Comparison of ENCODE assay signal across 23 mouse cellular contexts in the genomic region with DNA sequence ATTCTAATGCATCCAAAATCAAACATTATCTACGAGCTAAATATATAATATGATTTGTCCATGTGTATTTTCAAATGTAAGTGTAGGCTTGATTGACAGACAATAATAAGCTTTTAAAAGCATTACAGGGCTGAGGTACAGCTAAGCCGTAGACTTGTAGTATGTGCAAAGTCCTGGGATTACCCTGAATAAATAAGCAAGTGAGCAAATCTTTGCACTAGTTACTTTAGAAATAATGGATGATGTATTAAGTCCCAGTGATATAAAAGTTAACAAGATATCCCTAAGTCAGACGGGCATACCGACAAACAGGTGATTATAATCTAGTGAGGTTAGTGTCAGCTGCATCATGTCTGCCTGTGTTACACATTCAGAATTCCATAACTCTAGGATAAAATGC.
A peak's percentile ranks its signal among the peaks of the same experiment; 100 is the strongest.
DNase-seq lines count a peak whose midpoint lies in the region; ATAC-seq and TF ChIP-seq lines count a peak whose summit lies in the region.
"Had no signal": no experiment of that assay in that cellular context is flagged by ENCODE, and none has a peak within 500 bp of the region (broad histone marks: within the 10 kb centered on the region; RNA-seq: fewer than 3 reads in every experiment).

No protein-coding gene starts in this region.

- TF ChIP-seq CTCF in intestine, postnatal 0 days (IDR thresholded peaks at IDR 0.05; ENCODE audit: low read depth), result no peak

- DNase-seq in liver, result no peak
- DNase-seq: adrenal gland, adult 8-10 months; adrenal gland, postnatal 14 days; adrenal gland, postnatal 36 days; B cell, adult 2 months; cerebellum, adult 11-12 months; cerebellum, adult 2 months; cerebellum, adult 9-10 months; cerebellum, postnatal 10 days; cerebellum, postnatal 25 days had no signal

- H3K27me3 ChIP-seq in intestine, embryonic 16.5 days (replicated peaks; ENCODE audit: control insufficient read depth, insufficient read depth, low read length), result no peaks in the 10 kb centered on the region
- H3K27me3 ChIP-seq in intestine, embryonic 15.5 days (replicated peaks), result no peaks in the 10 kb centered on the region
- H3K27me3 ChIP-seq in liver, embryonic 16.5 days (ENCODE audit: control insufficient read depth, insufficient read depth, low read depth, low read length), result no peaks in the 10 kb centered on the region
- no peaks in the 10 kb centered on the region for H3K27me3 ChIP-seq in intestine, postnatal 0 days (replicated peaks; ENCODE audit: control insufficient read depth, insufficient read depth, low read length)
- H3K27me3 ChIP-seq: CH12.LX; embryonic facial prominence, embryonic 12.5 days; forebrain, embryonic 13.5 days; forebrain, embryonic 15.5 days; Patski had no signal

- H3K4me2 ChIP-seq in intestine, embryonic 16.5 days (ENCODE audit: low read depth, low read length), result no peak overlapping the region
- no peak overlapping the region for H3K4me2 ChIP-seq in intestine, embryonic 15.5 days (replicated peaks)
- H3K4me2 ChIP-seq in liver, embryonic 16.5 days (ENCODE audit: low read depth, low read length), result no peak overlapping the region
- H3K4me2 ChIP-seq in intestine, postnatal 0 days (replicated peaks; ENCODE audit: low read depth), result no peak overlapping the region
- H3K4me2 ChIP-seq: embryonic facial prominence, embryonic 12.5 days; forebrain, embryonic 13.5 days; forebrain, embryonic 15.5 days had no signal

- no peak overlapping the region for H3K4me3 ChIP-seq in intestine, embryonic 16.5 days (ENCODE audit: low read length)
- H3K4me3 ChIP-seq in intestine, embryonic 15.5 days (replicated peaks), result no peak overlapping the region
- no peak overlapping the region for H3K4me3 ChIP-seq in liver, embryonic 16.5 days (ENCODE audit: low read depth, low read length)
- no peak overlapping the region for H3K4me3 ChIP-seq in intestine, postnatal 0 days (ENCODE audit: low read depth, low read length)
- H3K4me3 ChIP-seq: embryonic facial prominence, embryonic 10.5 days; embryonic facial prominence, embryonic 12.5 days; forebrain, embryonic 13.5 days; forebrain, embryonic 15.5 days had no signal

- no peaks in the 10 kb centered on the region for H3K9me3 ChIP-seq in intestine, embryonic 16.5 days (ENCODE audit: control insufficient read depth, low read length)
- H3K9me3 ChIP-seq in intestine, embryonic 15.5 days, result no peaks in the 10 kb centered on the region
- H3K9me3 ChIP-seq in liver, embryonic 16.5 days (replicated peaks; ENCODE audit: control insufficient read depth, low read length), result no peaks in the 10 kb centered on the region
- no peaks in the 10 kb centered on the region for H3K9me3 ChIP-seq in intestine, postnatal 0 days (ENCODE audit: control insufficient read depth)
- H3K9me3 ChIP-seq: embryonic facial prominence, embryonic 10.5 days; embryonic facial prominence, embryonic 12.5 days; forebrain, embryonic 13.5 days; forebrain, embryonic 15.5 days; G1E had no signal

- no peaks in the 10 kb centered on the region for H3K4me1 ChIP-seq in intestine, embryonic 16.5 days (ENCODE audit: control insufficient read depth, insufficient read depth, low read length)
- no peaks in the 10 kb centered on the region for H3K4me1 ChIP-seq in intestine, embryonic 15.5 days (replicated peaks)
- H3K4me1 ChIP-seq in liver, embryonic 16.5 days (ENCODE audit: control insufficient read depth, low read depth, low read length), result no peaks in the 10 kb centered on the region
- 0 out of 2 replicates have a peak, but pooled peaks cover 3% of the 10 kb centered on the region for H3K4me1 ChIP-seq in intestine, postnatal 0 days (replicated peaks; ENCODE audit: control insufficient read depth, insufficient read depth, low read length)
- H3K4me1 ChIP-seq: embryonic facial prominence, embryonic 10.5 days; embryonic facial prominence, embryonic 12.5 days; forebrain, embryonic 13.5 days; forebrain, embryonic 15.5 days had no signal

- peak; percentile 28; the same call in 1 of the 2 replicates for ATAC-seq in intestine, embryonic 16.5 days
- no peak for ATAC-seq in intestine, embryonic 15.5 days
- peak; percentile 64 for ATAC-seq in liver, embryonic 16.5 days (ENCODE audit: low read depth)
- 0 out of 2 replicates have a peak, but pooled peaks have one; percentile 16 for ATAC-seq in intestine, postnatal 0 days
- ATAC-seq: activated CD4-positive, CD25-positive, alpha-beta regulatory T cell, adult 4 months; CD4-positive, CD25-positive, alpha-beta regulatory T cell, adult 4 months; forebrain, embryonic 13.5 days; forebrain, embryonic 15.5 days; Patski had no signal

- no peaks in the 10 kb centered on the region for H3K36me3 ChIP-seq in intestine, embryonic 16.5 days (ENCODE audit: control insufficient read depth, insufficient read depth, low read length)
- no peaks in the 10 kb centered on the region for H3K36me3 ChIP-seq in intestine, embryonic 15.5 days
- no peaks in the 10 kb centered on the region for H3K36me3 ChIP-seq in liver, embryonic 16.5 days (ENCODE audit: control insufficient read depth, insufficient read depth)
- H3K36me3 ChIP-seq in intestine, postnatal 0 days (ENCODE audit: control insufficient read depth, insufficient read depth), result no peaks in the 10 kb centered on the region
- H3K36me3 ChIP-seq: embryonic facial prominence, embryonic 10.5 days; embryonic facial prominence, embryonic 12.5 days; forebrain, embryonic 15.5 days; G1E had no signal

- H3K27ac ChIP-seq in intestine, embryonic 16.5 days (ENCODE audit: low read length), result no peak overlapping the region
- H3K27ac ChIP-seq in intestine, embryonic 15.5 days, result no peak overlapping the region
- H3K27ac ChIP-seq in liver, embryonic 16.5 days (ENCODE audit: low read length), result no peak overlapping the region
- no peak overlapping the region for H3K27ac ChIP-seq in intestine, postnatal 0 days (ENCODE audit: low read depth, low read length)
- H3K27ac ChIP-seq: embryonic facial prominence, embryonic 10.5 days; embryonic facial prominence, embryonic 12.5 days; forebrain, embryonic 13.5 days; forebrain, embryonic 15.5 days had no signal

- no peak overlapping the region for H3K9ac ChIP-seq in intestine, embryonic 16.5 days (ENCODE audit: low read depth, low read length)
- no peak overlapping the region for H3K9ac ChIP-seq in intestine, embryonic 15.5 days
- no peak overlapping the region for H3K9ac ChIP-seq in liver, embryonic 16.5 days (ENCODE audit: low read depth, low read length)
- H3K9ac ChIP-seq in intestine, postnatal 0 days (ENCODE audit: low read depth, low read length), result no peak overlapping the region
- H3K9ac ChIP-seq: embryonic facial prominence, embryonic 12.5 days; forebrain, embryonic 13.5 days; forebrain, embryonic 15.5 days had no signal

- WGBS in intestine, embryonic 16.5 days, result 54% methylated on average over 4 of the region's 4 CpGs
- WGBS in intestine, embryonic 15.5 days, result 55% methylated on average over 4 of the region's 4 CpGs
- 59% methylated on average over 4 of the region's 4 CpGs for WGBS in liver, embryonic 16.5 days (ENCODE audit: insufficient replicate concordance)
- WGBS in intestine, postnatal 0 days, result 45% methylated on average over 4 of the region's 4 CpGs
